Mouse (Mus musculus) liver, postnatal 0 days (tissue): ENCODE results near the gene Fdxacb1.

ENCODE experiments used
- CTCF ChIP-seq: sonication (generic); IDR thresholded peaks from 2 replicates; pipeline ENCODE4 v1.5.1; 2016; ENCODE audit warnings: antibody characterized with exemption, low read depth
- EP300 ChIP-seq: IDR thresholded peaks from 2 replicates; pipeline ENCODE4 v1.6.1; 2016; ENCODE audit warnings: antibody characterized with exemption, low read depth, mild to moderate bottlenecking

GRCm38 (mm10) chr9:50818050-50818449, 50.0 kb downstream of the Fdxacb1 start:
- TF ChIP-seq CTCF (no peak), EP300 (no peak)
